Mouse (Mus musculus): ENCODE results near the gene Faf1. TPM values are rescaled to one million over a fixed set of nuclear protein-coding genes. Genes with fewer than 3 reads are reported as not detected.

Gene Faf1
- total RNA-seq, 2 experiments from 2014 or later, result 41.1 to 41.7 TPM

DNA sequence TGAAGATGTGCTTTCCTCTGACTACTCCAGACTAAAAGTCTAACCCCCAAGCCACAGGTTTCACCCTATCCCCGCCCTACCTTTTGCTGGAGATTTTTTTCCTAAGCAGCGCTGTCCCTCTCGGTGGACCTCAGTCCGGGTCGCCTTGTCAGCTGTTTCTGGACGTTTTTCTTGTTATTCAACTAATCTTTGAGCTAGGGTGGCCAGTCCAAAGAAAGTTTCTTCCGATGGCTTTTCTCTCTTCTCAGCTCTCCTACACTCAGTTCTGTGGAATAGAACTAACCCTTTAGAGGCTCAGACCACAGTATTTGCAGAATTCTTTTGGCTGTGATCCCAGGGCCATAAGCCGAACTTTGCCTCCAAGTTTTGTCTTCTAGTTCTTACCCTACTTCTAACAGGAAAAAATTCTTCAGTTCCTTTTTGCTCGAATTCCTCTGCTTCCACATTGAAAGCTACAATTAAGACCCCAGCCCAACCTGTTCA lies 302.5 kb downstream of the Faf1 start:
- DNase-seq, result no peak

DNA sequence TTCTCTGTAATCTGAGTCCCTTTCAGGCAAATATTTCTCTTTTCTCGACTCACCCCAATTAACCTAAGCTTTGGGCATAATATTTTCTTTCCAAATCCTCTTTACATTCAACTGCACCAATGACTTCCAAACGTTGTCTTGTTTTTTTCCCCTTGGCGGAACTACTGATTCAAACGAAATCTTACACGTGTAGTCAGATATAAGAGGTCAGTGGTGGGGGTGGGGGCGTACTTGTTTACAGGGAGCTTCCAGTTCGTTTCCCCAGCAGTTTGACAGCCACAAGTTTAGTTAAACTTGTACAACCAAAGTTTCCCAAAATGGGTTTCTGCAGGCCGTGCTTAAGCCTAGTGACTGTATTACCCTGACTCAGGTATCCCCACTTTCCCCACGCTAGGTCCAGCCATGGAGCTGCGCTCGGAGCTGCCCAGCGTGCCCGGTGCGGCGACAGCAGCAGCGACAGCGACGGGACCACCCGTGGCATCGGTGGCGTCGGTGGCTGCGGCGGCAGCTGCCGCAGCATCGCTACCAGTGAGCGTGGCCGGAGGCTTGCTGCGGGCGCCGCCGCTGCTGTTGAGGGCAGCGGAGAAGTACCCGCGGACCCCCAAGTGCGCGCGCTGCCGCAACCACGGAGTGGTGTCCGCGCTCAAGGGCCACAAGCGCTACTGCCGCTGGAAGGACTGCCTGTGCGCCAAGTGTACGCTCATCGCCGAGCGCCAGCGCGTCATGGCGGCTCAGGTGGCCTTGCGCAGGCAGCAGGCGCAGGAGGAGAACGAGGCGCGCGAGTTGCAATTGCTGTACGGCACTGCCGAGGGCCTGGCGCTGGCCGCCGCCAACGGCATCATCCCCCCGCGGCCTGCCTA lies 303.3 kb downstream of the Faf1 start:
- DNase-seq, result no peak

DNA sequence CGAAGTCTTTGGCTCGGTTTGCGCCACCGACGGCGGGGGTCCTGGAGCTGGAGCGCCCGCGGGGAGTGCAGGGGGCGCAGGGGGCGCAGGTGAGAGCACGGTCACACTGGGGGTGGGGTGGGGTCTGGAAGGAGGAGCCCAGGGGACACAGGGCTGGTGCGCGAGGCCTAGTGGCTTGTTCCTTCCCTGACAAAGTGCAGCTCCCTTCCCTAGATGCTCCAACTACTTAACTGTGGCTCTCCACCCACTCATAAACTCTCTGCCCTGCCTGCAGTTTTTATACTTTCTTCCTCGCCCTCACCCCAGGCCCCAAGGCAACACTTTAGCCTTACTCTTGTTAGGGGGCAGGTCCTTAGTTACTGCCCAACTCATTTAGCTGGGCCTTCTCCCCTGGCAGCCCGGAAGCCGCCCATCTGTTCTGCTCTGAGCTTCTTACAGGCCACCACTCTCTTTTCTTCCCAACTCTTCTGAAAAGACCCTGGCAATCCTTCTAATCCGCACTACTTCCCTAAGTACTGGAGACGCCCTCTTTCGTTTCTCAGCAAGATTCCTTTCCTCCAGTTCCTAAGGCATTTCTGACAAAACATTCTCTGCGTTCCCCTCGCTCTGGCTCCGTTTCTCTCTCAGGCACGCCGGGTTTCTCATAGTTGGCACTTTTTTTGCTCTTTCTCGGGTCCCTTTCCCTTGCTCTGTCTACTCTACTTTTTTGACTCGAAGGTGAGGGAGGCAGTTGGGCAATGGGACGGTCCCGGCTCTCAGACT lies 304.1 kb downstream of the Faf1 start:
- no peak for DNase-seq

DNA sequence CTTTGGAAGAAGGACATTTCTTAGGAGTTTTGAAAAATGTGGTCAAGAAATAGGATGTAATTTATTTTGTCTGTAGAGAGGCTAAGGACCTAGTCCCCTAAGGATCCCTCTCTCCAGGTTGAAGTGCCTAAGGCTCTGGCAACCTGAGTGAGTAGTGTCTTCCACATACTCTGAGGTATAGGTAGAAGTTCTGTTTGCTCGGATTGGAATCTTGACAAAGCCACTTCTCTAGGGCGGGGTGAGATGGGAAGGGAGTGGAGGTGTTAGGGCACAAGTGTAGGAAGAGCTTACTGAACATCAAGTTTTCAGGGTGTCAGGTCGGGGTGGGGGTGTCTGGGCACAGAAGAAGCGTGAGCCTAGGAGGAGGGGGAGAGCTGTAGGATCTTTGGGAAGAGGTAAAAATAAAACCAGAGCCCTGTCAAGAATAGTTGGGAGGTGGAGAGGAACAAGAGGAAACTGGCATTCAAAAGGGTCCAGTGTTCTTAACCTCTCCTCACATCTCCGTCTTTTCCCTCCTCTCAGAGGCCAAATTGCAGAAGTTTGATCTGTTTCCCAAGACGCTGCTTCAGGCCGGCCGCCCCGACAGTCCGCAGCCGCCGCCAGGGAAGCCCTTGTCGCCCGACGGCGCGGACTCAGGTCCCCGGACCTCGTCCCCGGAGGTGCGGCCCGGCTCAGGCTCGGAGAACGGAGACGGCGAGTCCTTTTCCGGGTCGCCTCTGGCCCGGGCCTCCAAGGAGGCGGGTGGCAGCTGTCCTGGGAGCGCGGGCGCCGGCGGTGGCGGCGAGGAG lies 304.9 kb downstream of the Faf1 start:
- DNase-seq, result no peak

DNA sequence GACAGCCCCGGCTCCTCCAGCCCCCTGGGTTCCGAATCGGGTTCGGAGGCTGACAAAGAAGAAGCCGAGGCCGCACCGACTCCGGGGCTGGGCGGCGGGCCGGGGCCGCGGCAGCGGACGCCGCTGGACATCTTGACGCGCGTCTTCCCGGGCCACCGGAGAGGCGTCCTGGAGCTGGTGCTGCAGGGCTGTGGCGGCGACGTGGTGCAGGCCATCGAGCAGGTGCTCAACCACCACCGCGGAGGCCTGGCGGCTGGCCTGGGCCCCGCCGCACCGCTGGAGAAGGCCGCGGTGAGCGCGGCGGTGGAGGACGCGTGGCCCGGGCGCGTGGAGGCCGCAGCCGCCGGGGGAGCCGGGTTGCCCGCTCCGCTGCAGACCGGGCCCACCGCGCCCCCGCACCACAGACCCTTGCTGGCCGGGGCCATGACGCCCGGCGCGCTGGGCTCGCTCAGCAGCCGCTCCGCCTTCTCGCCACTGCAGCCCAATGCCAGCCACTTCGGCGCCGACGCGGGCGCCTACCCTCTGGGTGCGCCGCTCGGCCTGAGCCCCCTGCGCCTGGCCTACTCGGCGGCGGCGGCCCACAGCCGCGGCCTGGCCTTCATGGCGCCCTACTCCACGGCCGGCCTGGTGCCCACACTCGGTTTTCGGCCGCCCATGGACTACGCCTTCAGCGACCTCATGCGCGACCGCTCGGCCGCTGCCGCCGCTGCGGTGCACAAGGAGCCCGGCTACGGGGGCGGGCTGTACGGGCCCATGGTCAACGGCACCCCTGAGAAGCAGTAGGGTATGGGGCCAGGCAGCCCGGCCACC lies 305.7 kb downstream of the Faf1 start:
- DNase-seq, result no peak

DNA sequence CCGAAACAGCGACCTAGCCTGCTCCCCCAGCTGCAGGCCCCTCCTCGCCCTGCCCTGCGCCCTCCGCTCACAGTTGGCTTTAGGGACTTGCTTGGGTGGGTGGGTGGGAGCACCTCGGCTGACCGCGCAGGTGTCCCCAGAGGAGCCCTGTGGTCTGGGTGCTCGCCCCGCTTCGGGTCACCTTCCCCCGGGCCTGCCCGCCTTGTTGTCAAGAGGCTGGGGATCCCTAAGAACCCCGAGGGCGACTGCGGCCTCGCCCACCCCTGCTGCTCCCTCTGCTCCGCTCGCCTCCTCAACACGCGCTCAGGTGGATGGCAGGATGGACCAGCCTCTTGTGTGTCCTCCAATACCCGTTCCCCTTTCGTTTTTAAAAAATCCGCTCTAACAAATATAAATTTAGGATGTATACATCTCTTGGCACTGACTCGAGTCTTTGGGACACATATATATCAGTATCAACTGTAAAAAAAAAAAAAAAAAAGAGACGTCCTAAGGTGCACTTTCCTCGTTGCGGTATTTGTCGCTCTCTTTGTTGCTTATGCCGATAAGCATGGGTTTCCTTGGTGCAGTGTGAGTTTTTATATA lies 306.4 kb downstream of the Faf1 start:
- no peak for DNase-seq

DNA sequence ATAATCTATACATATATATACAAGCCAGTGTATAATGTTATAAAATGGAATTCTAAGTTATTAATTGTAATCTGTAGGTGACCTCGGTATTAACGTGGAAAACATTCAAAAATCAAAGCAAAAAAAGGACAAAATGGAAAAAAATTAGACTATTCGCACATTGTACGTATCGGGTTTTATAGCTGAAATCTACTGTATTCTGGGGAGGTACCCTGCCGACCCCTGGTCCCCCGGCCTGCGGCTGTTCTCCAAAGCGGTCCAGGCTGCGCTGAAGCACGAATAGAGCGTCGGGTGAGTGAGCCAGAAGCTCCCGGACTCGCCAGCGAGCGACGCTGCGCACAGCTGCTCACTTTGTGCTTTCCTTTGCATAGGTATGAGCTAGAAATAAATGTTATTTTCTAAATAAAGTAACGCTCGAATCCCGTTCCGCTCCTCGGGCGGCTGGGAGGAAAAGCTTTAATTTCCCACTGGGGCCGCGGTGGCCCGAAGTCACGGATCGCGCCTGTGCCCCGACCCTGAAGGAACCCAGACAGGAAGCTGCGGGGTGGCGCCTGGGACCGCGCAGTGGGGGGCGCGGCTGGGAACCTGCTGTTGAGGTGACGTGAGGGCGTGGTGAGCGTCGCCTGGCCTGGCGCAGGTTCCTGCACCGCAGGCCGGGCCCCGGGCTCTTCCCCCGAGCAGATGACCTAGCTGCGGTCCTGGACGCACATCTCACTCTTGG lies 307.1 kb downstream of the Faf1 start:
- DNase-seq, result no peak

DNA sequence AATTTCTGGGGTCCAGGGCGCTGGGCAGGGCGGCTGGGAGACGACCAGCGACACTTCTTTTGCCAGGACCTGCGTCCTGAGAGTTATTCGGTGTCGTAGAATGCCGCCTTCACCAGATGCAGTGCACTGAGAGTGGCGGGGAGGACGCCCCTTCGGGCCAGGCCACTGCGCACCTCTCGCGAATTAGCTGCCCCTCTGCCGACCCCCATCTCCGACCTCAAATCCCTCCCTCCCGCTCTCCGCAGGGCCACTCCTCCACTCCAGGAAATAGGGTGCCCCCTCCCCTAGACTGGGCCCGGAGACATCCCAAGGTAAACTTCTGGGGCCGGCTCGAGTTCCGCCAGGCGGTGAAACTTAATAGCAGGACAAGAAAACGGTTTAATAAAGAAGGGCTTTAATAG lies 307.6 kb downstream of the Faf1 start:
- no peak for DNase-seq

DNA sequence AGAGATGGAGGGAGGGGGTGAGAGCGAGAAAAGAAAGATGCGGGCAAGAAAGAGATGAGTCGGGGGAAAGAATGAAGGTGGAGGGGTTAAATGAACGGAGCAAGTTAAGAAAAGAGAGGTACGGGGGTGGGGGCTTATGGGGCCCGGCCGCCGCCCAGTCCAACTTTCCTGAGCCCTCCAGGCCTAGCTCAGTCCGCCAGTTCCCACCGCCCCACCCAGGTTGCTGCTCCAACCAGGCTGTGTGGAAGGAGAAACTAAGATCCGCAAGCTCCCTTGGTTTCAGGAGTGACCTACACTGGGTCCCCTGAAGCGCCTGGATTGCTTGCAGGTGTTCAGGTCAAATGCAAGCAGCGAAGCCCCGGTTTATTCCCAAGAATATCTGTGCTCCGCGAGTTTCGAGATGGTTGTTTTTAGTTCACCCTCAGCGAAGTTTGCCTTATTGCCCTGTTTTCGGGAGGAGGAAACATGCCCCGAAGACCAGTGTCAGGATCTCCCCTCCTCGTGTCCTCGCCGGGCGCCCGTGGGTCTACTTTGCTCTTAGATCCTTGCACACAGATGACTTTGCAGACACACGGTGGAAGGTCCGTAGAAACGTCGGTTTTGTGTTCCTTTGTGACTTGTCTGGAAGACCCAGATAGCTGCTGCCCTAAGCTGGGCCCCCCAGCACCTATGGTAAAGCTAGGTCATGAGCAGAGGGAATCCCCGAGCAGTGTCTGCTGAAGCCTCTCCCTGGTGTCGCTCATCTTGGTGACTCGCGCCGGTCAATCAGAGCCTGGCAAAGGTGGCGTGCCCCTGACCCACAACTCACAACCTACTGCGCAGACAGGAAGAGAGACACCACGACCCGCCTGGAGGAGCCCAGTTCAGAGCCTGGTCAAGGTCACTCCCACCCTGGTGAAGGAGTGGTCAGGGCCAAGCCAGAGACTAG lies 308.4 kb downstream of the Faf1 start:
- DNase-seq, result no peak

DNA sequence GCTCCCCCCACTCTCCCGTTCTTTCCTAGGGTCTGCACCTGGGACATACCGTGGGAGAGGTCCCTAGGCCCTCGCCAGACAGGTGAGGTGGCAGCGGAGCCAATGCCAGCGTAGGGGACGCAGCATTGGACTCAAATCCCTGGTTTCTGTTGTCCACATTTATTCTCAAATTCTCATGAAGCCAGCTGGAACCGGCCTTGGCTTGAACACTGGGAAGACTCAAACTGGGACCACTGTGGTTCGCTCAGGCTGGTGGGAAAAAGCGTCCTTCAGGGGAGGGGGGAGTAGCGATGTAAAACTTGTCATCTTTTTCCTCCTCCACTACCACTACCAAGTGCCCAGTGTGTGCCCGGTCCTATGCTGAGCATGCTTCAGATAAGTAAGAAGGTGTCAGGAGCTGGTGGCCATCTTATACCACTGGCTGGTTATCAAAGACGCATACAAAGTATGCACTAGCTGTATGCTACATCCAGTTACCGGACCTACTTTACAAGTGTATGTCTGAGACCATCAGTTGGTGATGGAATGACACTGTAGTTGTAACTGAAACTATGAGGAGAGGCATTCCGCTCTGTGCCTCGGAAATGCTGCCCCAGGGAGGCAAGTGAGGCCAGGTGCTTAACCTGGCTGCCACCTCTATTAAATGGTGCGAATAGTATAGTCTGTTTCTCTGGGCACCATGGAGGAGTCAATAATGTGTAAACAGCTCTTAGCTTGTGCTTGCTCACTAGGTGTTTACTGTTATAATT lies 309.2 kb downstream of the Faf1 start:
- no peak for DNase-seq

DNA sequence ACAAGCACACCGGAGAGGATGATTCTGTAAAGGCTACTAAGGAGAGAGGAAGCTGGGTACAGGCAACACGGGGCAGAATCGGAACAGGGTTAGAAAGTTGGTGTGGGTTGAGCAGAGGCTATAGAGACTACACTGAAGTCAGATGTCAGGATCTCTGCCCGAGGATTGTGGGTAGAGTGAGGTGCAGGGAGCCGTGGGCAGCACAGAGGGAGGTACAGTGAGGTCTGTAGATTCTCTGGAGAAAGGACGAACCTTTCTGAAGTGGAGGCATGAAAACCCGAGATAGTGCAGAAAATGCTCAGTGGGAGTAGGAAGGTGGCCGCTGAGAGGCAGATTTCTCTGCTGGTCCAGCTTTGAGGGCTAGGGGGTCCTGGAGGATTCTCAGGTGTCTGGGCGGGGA lies 309.9 kb downstream of the Faf1 start:
- DNase-seq, result no peak

DNA sequence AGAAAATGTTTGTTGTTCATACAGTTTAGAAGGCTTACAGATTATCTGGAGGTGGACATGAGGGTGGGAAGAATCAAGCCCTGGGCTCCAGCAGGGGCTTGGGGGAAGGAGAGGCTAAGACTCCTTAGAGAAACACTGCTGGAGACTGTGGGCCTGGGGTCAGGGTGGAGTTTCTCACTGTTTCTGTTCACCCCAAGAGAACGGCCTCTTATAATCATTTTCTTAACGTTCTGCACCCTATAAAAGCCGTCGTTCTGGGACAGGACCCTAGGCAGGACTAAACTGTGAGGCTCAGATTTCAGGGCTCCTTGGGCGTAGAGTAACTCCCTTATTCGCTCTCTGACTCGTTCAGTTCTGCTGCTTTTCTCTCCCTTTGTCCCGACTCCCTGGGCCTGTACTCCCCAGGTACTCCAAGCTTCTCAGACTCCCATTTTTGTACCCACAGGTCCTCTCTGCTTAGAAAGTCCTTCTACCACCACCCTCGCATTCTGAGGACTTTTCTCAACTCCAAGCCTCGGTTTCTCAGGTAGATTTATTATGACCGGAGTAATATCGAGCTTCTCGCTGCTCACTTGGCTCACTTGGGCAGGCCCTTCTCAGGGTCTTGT lies 310.5 kb downstream of the Faf1 start:
- no peak for DNase-seq

DNA sequence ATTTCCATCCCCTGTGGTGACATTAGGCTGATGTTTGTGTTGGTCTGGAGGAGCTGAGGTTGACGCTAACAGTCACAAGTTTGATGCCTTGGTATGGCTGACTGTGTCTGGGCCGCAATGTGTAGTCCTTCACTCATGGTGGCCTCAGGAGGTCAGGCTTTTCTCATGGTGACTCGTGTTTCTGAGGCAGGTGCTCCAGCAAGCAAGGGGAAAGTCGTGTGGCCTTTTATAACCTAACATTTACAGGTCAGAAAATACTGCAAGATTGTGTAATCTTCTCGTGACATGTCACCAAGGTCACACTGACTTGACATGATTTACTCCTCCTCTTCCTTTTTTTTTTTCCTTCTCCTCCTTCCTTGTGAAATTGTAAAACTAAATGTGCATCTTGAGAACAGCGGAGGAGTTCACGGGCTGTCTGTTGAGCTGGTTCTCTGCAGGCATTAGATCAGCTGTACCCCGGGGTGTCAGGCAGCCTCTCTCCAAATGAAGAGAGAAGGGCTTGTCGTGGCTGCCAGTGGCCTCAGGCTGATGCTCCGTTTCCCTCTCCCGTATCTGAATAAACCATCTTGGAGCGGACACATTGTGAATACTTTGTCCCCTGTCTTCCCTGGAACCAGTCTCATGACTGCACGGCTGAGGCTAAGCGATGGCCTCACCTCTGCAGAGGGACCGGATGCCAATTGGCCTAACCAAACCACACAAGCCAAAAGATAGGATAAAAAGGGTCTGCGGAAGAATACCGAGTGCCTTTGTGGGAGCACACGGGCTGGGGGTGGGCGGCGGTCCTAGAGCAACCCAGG lies 311.4 kb downstream of the Faf1 start:
- DNase-seq, result no peak

DNA sequence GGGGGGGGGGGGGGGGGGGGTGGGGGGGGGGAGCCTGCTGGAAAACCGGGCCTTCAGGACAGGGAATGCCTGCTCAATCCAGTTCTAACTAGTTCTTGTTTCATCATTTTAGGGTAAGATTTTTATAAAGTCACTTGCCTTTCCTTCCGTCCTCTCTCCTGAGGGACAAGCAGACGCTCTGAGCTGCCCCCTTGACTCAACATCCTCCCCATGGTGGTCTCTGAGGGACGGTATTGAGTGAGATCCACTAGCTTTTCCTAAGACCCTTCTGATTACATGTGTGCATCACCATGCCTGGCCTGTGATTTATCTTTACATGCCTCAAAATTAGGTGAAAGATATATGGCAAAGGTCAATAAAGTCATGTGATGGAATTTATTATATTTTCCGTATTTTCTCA lies 312.0 kb downstream of the Faf1 start:
- DNase-seq, result no peak

DNA sequence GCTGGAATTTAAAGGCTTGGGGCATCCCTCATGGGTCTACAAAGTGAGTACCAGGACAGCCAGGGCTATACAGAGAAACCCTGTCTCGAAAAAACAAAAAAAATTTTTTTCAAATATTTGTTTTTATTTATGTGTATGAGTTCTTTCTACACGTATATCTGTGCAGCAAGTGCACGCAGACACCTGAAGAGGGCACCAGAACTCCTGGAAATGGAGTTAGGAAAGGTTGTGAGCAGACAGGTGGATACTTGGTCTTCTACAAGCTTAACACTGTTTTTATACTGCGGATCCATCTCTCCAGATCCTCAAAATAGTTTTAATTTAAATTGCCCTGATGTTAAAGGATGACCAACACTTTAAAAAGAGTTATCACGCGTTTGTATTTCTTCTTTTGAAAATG lies 312.8 kb downstream of the Faf1 start:
- no peak for DNase-seq

DNA sequence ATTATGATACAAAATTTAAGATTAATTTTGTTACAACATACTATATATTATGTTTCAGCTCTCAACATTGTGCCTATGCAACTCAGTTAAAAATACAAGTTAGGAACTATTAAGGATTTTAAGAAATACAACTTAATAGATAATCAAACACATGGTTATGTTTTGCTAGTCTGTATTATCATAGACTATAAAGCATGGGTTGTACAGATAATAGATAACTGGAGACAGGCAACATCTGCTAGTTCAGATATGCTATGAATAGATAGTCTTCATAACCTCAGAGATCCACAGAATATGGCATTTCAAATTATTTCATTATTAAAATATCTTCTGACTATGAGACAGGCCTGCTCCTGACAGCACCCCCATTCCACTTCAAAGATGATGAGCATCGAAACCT lies 329.7 kb downstream of the Faf1 start:
- DNase-seq, result no peak
